Mouse (Mus musculus): ENCODE measurements around the gene Gm37419. TPM values are rescaled to one million over a fixed set of nuclear protein-coding genes. Genes with fewer than 3 reads are reported as not detected.

Gene Gm37419
- polyA plus RNA-seq, 1 experiment from 2014 or later: 17.2 TPM

DNA sequence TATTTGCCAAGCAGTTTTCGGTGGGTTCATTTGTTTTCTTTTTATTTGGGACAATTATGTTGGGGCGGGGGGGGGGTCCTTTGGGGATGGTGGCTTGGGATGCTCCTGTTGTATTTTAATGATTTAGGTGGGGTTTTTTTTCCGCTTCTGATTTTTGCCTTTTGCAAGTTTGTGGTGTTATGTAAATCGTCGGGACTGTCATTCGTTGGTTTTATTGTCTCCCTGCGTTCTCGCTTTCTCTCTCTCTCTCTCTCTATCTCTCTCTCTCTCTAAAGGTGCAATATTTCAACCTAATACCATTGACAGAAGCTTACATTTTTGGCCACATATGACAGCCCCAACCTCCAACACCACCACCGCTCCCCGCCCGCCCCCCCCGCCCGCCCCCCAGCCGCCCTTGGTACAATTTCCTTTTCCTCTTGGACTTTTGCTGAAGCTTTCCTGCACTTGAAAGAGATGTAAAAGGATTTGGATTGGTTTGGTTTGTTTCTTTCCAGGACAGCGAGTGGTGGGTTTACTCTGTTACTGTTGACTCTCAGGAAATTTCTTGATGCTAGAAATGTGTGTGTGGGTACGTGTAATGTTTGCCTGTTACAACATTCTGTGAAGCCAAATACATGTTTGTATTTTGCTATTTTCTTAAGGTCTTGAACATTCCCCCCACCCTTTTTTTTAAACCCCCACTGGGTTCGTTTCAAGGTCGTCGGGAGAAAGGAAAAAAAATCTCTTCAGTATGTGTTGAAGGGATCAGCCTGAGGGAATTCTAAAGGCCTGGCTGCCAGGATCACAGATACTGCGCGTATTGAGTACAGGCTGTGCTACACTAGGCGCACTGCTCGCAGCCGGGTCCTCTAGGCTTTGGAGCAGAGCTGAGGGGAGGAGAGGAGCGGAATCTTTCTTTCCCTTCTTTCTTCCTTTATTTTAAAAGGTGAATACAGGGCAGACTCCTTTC is 1.2 kb downstream of the Gm37419 start:
- peak overlapping the region; percentile 84 for H3K9ac ChIP-seq (replicated peaks)
- peak overlapping the region; percentile 75 for H3K4me3 ChIP-seq
- WGBS: under 1% methylated on average over 25 of the region's 25 CpGs
- peak; percentile 55 for ATAC-seq (replicated peaks)
- peak overlapping the region; percentile 76 for H3K4me2 ChIP-seq (replicated peaks)
- H3K9me3 ChIP-seq: no peaks in the 10 kb centered on the region
- H3K27ac ChIP-seq (replicated peaks): peak overlapping the region; percentile 99
- no peaks in the 10 kb centered on the region for H3K36me3 ChIP-seq
- H3K27me3 ChIP-seq: 0 out of 2 replicates have a peak, but pooled peaks cover 6% of the 10 kb centered on the region
- peaks cover 46% of the 10 kb centered on the region for H3K4me1 ChIP-seq

DNA sequence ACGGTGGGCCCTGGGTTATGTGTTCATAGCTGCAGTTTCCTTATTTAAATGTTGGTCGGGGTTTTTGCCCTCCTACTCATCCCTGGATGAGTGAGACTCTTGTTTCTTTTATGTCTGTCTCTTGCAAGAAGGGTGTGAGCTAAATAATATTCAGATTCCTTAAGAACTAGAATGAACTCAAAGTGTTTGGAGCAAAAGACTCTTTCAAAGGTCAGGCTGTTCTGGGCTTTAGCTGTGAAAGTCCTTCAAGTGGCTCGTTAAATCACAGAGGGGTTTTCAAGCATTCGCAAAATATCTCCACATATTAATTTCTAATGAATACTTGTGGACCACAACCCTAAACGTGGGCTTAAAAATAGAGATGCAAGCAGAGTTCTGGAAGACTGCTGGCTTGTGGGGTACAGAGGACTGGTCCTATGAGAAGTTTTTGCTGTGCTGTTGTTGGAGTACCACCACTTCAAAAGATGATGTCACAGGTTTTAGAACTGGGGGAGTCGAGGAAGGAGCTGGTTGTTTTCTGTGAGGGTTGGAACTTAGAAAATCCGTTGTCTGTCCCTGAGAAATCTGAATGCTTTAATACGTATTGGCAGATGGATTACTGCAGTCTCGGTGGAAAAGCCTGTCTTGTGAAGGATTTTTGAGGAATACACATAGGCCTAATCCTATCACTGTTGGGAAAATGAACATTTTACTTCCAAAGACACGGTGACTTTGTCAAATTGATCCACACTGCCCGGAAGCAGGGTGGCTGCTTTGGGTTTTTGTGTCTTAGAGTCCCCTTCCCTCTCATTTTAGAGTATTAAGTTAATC is 2.1 kb downstream of the Gm37419 start:
- Histone ChIP-seq H3K27ac (replicated peaks) (peak overlapping the region; percentile 99), H3K4me2 (replicated peaks) (peak overlapping the region; percentile 76), H3K4me3 (peak overlapping the region; percentile 75), H3K9me3 (no peaks in the 10 kb centered on the region), H3K4me1 (peaks cover 38% of the 10 kb centered on the region), H3K9ac (replicated peaks) (peak overlapping the region; percentile 84), H3K27me3 (no peaks in the 10 kb centered on the region), H3K36me3 (no peaks in the 10 kb centered on the region)
- no peak for ATAC-seq (replicated peaks)
- WGBS: 22% methylated on average over 11 of the region's 11 CpGs

DNA sequence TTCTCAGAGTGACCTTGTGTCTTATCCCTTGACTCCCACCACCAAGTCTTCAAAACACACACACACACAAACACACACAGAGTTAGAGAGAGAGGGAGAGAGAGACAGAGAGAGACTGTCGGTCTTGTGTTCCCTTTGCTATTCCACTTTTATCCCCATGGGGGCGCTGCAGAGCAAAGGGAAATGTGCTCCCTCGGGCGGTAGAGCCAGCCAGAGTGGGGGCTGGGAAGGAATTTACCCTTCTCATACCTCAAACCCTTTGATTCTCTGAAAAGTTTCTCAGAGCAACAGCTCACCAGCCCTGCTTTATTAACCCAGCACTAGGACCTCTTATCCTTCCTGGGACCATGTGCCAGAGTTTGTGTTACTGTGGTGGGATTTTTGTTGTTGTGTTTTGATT is 2.9 kb downstream of the Gm37419 start:
- Histone ChIP-seq H3K36me3 (no peaks in the 10 kb centered on the region), H3K27ac (replicated peaks) (no peak overlapping the region), H3K9ac (replicated peaks) (no peak overlapping the region), H3K27me3 (no peaks in the 10 kb centered on the region), H3K4me3 (peak overlapping the region; percentile 75), H3K4me1 (peaks cover 30% of the 10 kb centered on the region), H3K9me3 (no peaks in the 10 kb centered on the region), H3K4me2 (replicated peaks) (peak overlapping the region; percentile 76)
- 2% methylated on average over 4 of the region's 4 CpGs for WGBS
- ATAC-seq (replicated peaks): no peak

DNA sequence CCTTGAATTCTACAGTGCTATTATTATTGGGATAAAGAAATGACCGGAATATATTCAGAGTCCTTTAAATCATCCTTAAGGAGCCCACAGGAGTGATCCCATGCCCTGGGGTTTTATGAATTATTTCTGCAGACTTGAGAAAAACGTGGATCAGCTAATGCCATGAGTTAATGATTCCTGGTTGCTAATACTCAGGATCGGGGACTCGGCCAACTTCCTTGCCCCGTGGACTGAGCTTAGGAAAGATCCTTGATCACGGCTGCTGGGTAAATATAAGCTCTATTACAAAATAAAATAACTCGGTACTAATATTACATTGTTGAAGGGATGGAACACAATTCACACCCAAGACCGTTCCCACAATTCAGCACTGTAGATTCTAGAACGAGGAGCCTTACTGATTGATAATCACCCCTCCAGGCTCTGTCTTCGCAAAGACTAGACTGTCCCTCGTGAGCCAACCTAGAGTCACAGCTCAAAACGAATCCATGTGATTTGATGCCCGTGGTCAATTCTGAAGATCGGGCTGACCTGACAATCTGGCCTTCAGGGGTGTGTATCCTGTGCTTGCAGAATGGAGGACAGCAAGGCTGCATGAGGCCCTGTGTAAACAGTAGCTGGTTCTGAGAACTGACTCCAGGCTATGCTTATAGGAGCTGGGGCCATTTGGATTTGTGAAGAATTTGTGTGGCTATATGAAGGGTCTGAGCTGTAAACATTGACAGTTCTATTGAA is 3.7 kb downstream of the Gm37419 start:
- WGBS: 87% methylated on average over 14 of the region's 14 CpGs
- no peak for ATAC-seq (replicated peaks)

DNA sequence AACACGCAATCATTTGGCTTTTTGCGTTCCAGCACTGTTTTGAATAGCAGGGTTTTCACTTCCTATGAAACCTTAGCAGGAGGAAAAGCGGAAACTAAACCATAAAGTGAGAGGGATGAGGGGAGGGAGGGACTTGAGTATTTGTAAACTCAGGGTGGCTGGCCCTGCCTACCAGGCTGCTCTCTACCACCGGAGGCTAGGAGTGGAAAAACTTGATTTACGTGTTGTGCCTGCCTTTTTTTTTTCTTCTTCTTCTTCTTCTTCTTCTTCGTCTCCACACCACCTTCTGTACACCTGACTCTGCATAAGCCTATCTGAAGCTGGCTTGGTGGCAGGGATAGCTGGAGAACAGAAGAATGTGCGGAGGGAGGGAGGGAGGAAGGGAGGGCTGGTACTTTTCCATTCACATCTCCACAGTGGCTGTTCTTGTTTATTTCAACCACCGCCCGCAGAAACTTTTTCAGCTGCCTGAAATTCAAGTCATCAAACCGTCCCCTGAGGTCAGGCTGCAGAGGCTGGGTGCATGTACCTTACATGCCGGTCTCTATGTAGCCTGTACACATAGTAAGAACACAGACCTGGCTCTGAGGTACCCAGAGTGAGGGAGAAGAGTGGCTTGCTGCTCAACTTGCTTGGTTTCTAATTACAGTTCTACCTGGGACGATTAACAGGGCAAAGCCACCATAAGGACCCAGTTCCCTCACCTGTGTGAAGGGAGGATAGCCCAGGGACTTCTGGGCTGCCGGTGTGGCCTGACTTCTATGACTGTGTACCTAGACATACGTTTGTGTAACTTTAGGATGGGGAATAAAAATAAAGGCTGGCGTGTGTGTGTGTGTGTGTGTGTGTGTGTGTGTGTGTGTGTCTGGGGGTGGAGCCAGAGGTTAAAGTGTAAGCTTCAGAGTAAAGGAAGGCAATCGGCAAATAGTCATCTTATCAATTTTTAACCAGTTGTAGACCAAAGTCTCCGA is 5.4 kb downstream of the Gm37419 start:
- H3K36me3 ChIP-seq: no peaks in the 10 kb centered on the region
- no peaks in the 10 kb centered on the region for H3K27me3 ChIP-seq
- no peaks in the 10 kb centered on the region for H3K9me3 ChIP-seq
- H3K4me1 ChIP-seq: peaks cover 20% of the 10 kb centered on the region; the same call in 1 of the 2 replicates
- no peak overlapping the region for H3K4me2 ChIP-seq (replicated peaks)
- no peak for ATAC-seq (replicated peaks)
- 71% methylated on average over 17 of the region's 17 CpGs for WGBS
- H3K4me3 ChIP-seq: no peak overlapping the region
- no peak overlapping the region for H3K27ac ChIP-seq (replicated peaks)
- no peak overlapping the region for H3K9ac ChIP-seq (replicated peaks)

More for the DNA sequence above, 3.7 kb downstream of the Gm37419 start:
- H3K4me3 ChIP-seq: no peak overlapping the region
- no peaks in the 10 kb centered on the region for H3K27me3 ChIP-seq
- no peak overlapping the region for H3K9ac ChIP-seq (replicated peaks)
- no peaks in the 10 kb centered on the region for H3K9me3 ChIP-seq
- H3K27ac ChIP-seq (replicated peaks): no peak overlapping the region
- H3K4me1 ChIP-seq: peaks cover 22% of the 10 kb centered on the region
- no peak overlapping the region; the same call in 1 of the 2 replicates for H3K4me2 ChIP-seq (replicated peaks)
- H3K36me3 ChIP-seq: no peaks in the 10 kb centered on the region

DNA sequence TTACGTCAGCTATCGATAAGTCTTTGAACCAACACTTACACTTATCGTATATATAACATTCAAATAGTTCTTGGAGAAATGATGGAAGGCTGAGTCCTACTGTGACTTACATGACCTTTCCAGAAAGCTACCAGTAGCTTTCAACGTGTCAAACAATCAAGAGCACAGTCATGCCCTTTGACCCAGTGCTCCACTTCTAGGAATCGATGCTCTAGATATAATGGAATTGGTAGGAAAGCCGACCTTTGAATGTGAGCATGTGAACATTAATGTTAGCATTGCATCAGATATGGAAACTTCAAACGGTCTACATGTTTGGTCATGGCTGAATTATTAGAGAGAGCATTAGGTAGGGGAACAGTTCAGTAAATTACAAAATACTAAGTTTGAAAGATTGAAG is 8.1 kb downstream of the Gm37419 start:
- Histone ChIP-seq H3K4me2 (replicated peaks) (no peak overlapping the region), H3K36me3 (no peaks in the 10 kb centered on the region), H3K9ac (replicated peaks) (no peak overlapping the region), H3K4me1 (peaks cover 6% of the 10 kb centered on the region; the same call in 1 of the 2 replicates), H3K4me3 (no peak overlapping the region), H3K27ac (replicated peaks) (no peak overlapping the region), H3K9me3 (no peaks in the 10 kb centered on the region), H3K27me3 (no peaks in the 10 kb centered on the region)
- no peak for ATAC-seq (replicated peaks)
- 91% methylated on average over 7 of the region's 7 CpGs for WGBS

DNA sequence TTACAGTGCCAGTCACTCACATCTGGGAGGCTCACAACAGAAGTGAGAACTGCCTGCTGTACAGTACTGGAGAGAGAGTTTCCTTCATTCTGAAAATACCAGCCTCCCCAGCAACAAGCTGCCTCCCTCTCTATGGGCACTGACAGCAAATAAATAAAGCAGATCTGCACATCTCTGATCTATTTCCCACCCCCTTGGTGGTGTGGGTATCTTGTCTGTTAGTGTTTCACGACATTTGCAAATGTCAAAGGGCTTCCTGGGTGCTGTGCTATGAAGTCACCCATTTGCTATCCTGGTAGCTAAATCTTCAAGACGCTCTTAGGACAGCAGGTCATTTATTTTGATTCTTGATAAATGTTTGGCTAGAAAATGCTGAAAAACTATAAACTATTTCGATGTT is 8.9 kb downstream of the Gm37419 start:
- no peak overlapping the region for H3K27ac ChIP-seq (replicated peaks)
- H3K4me1 ChIP-seq: no peaks in the 10 kb centered on the region
- H3K27me3 ChIP-seq: no peaks in the 10 kb centered on the region
- no peaks in the 10 kb centered on the region for H3K9me3 ChIP-seq
- no peak overlapping the region for H3K9ac ChIP-seq (replicated peaks)
- no peak overlapping the region for H3K4me3 ChIP-seq
- ATAC-seq (replicated peaks): no peak
- no peaks in the 10 kb centered on the region for H3K36me3 ChIP-seq
- WGBS: 89% methylated on average over 3 of the region's 3 CpGs
- no peak overlapping the region for H3K4me2 ChIP-seq (replicated peaks)

DNA sequence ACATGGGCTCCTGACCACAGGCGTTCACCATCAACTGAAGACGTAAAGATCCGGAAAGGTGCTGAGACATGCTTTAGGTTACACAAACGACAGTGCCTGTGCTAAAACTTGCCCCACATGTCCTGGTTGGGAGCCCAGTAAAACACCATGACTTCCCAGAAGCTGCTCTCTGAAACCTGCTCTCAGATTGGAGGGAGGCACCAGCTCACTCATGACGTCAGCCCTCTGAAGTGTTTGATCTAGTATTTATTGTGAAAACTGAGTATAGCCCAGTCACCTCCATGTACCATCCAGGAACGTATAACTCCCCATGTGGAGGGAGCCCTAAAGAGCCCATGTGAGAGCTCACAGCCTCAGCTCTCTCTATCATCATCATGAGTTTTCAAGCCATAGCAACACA is 9.6 kb downstream of the Gm37419 start:
- Histone ChIP-seq H3K4me1 (no peaks in the 10 kb centered on the region), H3K4me3 (no peak overlapping the region), H3K4me2 (replicated peaks) (no peak overlapping the region), H3K36me3 (no peaks in the 10 kb centered on the region), H3K27me3 (no peaks in the 10 kb centered on the region), H3K9ac (replicated peaks) (no peak overlapping the region), H3K27ac (replicated peaks) (no peak overlapping the region), H3K9me3 (no peaks in the 10 kb centered on the region)
- 92% methylated on average over 6 of the region's 6 CpGs for WGBS
- no peak for ATAC-seq (replicated peaks)

DNA sequence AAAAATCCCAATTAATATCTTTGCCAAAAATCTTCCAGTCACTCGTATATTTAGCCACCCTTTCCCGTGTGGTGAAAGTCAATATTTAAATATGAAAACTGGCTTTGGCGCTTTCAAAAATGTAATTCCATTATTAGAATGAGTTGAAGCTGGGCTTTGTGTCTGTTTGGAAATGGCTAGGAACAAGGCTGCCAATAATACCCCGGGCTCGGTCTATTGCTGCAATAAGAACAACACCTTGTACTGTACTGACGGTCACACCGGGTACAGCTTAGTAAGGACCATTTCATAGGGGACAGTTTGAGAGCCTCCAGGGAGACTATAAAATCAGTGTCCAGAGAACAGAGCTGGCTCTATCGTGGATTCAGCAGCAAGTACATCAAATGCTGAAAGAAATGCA is 17.6 kb downstream of the Gm37419 start:
- H3K9me3 ChIP-seq: no peaks in the 10 kb centered on the region
- WGBS: 89% methylated on average over 8 of the region's 8 CpGs

DNA sequence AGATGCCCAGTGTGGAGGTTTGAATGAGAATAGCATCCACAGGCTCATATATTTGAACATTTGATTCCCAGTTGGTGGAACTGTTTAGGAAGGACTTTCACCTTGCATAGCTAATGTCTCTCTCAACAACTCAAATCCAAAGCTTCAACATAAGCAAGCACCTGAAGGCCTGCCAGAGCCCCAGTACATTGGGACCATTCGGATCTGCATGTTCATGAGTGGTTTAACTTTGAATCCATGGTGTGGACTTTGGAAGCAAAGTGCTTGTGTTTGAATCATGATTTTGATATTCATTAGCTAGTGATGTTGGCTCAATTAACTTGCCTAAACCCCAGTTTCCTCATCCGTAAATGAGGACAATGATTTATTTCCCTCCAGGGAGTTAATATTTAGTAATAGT is 21.6 kb downstream of the Gm37419 start:
- no peaks in the 10 kb centered on the region for H3K9me3 ChIP-seq
- WGBS: 92% methylated on average over 2 of the region's 2 CpGs
- no peak overlapping the region for H3K4me3 ChIP-seq
- H3K4me1 ChIP-seq: no peaks in the 10 kb centered on the region
- H3K27ac ChIP-seq (replicated peaks): no peak overlapping the region
- ATAC-seq (replicated peaks): no peak
- H3K36me3 ChIP-seq: no peaks in the 10 kb centered on the region
- H3K9ac ChIP-seq (replicated peaks): no peak overlapping the region
- H3K4me2 ChIP-seq (replicated peaks): no peak overlapping the region
- no peaks in the 10 kb centered on the region for H3K27me3 ChIP-seq

More for the DNA sequence above, 17.6 kb downstream of the Gm37419 start:
- Histone ChIP-seq H3K4me1 (no peaks in the 10 kb centered on the region), H3K36me3 (no peaks in the 10 kb centered on the region), H3K4me3 (no peak overlapping the region), H3K27me3 (no peaks in the 10 kb centered on the region), H3K27ac (replicated peaks) (no peak overlapping the region), H3K4me2 (replicated peaks) (no peak overlapping the region), H3K9ac (replicated peaks) (no peak overlapping the region)
- no peak for ATAC-seq (replicated peaks)

DNA sequence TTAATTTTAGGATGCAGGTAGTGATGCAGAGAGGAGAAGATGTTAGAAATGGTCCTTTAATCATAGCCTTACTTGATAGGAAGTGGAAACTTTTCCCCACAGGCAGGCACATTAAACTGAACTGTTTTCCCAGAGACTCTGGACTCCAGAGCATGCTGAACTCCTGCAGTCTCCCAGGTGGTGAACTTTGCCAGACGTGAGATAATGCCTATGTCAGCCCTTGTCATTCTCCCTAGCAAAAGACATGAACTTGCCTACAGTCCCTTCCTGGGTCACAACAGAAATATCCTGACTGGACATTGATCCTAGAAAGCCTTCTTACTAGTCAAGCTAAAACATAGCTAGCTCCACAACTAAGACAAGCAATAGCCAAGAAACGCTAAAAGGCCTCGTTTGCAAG is 23.0 kb downstream of the Gm37419 start:
- no peak overlapping the region for H3K9ac ChIP-seq (replicated peaks)
- no peaks in the 10 kb centered on the region for H3K27me3 ChIP-seq
- H3K9me3 ChIP-seq: no peaks in the 10 kb centered on the region
- no peak overlapping the region for H3K27ac ChIP-seq (replicated peaks)
- WGBS: 80% methylated on average over 3 of the region's 3 CpGs
- no peaks in the 10 kb centered on the region for H3K4me1 ChIP-seq
- no peak overlapping the region for H3K4me2 ChIP-seq (replicated peaks)
- no peak overlapping the region for H3K4me3 ChIP-seq
- no peak for ATAC-seq (replicated peaks)
- no peaks in the 10 kb centered on the region for H3K36me3 ChIP-seq

All from forebrain, embryonic 15.5 days (tissue).